Mouse (Mus musculus) c-Kit-positive CD71-positive TER-119-negative erythroid progenitor cells, embryonic 14.5 days (primary cell): ENCODE measurements around the gene Tmem215.

Experiments used
- DNase-seq: peaks from one replicate; pipeline ENCODE4 v3.0.0-alpha.2; 2013; ENCODE audit warnings: low read depth

The Tmem215 gene

GRCm38 (mm10) chr4:40471880-40472279, at the start of gene Tmem215:
Tmem215 (plus strand) TSS chr4:40472180.
- no peak for DNase-seq

GRCm38 (mm10) chr4:40431916-40432315, 40.1 kb upstream of the Tmem215 start:
- no peak for DNase-seq

GRCm38 (mm10) chr4:40433379-40433778, 38.6 kb upstream of the Tmem215 start:
- DNase-seq: no peak

GRCm38 (mm10) chr4:40434388-40434787, 37.6 kb upstream of the Tmem215 start:
- DNase-seq: no peak

GRCm38 (mm10) chr4:40443565-40443964, 28.4 kb upstream of the Tmem215 start:
- DNase-seq: no peak

GRCm38 (mm10) chr4:40472700-40473530, 935 bp downstream of the Tmem215 start:
- no peak for DNase-seq

- DNase-seq: no peak
These were observed 1.9 kb downstream of the Tmem215 start for GRCm38 (mm10) chr4:40473911-40474310.

- DNase-seq: no peak
These were observed 6.0 kb downstream of the Tmem215 start for GRCm38 (mm10) chr4:40477963-40478362.

- no peak for DNase-seq
These were observed 14.6 kb downstream of the Tmem215 start for GRCm38 (mm10) chr4:40486546-40486945.

GRCm38 (mm10) chr4:40491731-40492130, 19.8 kb downstream of the Tmem215 start:
- no peak for DNase-seq

- no peak for DNase-seq
These were observed 24.4 kb downstream of the Tmem215 start for GRCm38 (mm10) chr4:40496354-40496753.

- no peak for DNase-seq
These were observed 24.8 kb downstream of the Tmem215 start for GRCm38 (mm10) chr4:40496828-40497227.

- no peak for DNase-seq
These were observed 28.0 kb downstream of the Tmem215 start for GRCm38 (mm10) chr4:40499812-40500591.

GRCm38 (mm10) chr4:40502459-40502858, 30.5 kb downstream of the Tmem215 start:
- DNase-seq: no peak

GRCm38 (mm10) chr4:40509534-40509933, 37.6 kb downstream of the Tmem215 start:
- no peak for DNase-seq

- no peak for DNase-seq
These were observed 41.3 kb downstream of the Tmem215 start for GRCm38 (mm10) chr4:40513235-40513634.

GRCm38 (mm10) chr4:40518545-40519324, 46.8 kb downstream of the Tmem215 start:
- DNase-seq: no peak
